Mouse (Mus musculus): ENCODE data around the gene Focad. TPM values are rescaled to one million over a fixed set of nuclear protein-coding genes. Genes with fewer than 3 reads are reported as not detected.
A peak's percentile ranks its signal among the peaks of the same experiment; 100 is the strongest.

The Focad gene
- total RNA-seq, 2 experiments from 2014 or later = 11.1 to 21.3 TPM

- peak; percentile 57 for ATAC-seq (replicated peaks; ENCODE audit: poor library complexity)
Observed at GRCm38 (mm10) chr4:88390036-88390435, 295.6 kb downstream of the Focad start.

- ATAC-seq (replicated peaks; ENCODE audit: poor library complexity) = peak; percentile 64
Observed at GRCm38 (mm10) chr4:88390596-88390995, 296.2 kb downstream of the Focad start.

GRCm38 (mm10) chr4:88395717-88396116 is 301.3 kb downstream of the Focad start:
- ATAC-seq (replicated peaks; ENCODE audit: poor library complexity) = peak; percentile 92

- ATAC-seq (replicated peaks; ENCODE audit: poor library complexity) = no peak
Observed at GRCm38 (mm10) chr4:88396995-88397521, 302.6 kb downstream of the Focad start.

GRCm38 (mm10) chr4:88400302-88400991 is 306.0 kb downstream of the Focad start:
- ATAC-seq (replicated peaks; ENCODE audit: poor library complexity) = no peak

- ATAC-seq (replicated peaks; ENCODE audit: poor library complexity) = no peak
Observed at GRCm38 (mm10) chr4:88400992-88401313, 306.5 kb downstream of the Focad start.

- ATAC-seq (replicated peaks; ENCODE audit: poor library complexity) = no peak
Observed at GRCm38 (mm10) chr4:88402884-88403283, 308.5 kb downstream of the Focad start.

GRCm38 (mm10) chr4:88406887-88407696 is 312.7 kb downstream of the Focad start:
- peak; percentile 99 for ATAC-seq (replicated peaks; ENCODE audit: poor library complexity)

- ATAC-seq (replicated peaks; ENCODE audit: poor library complexity) = no peak
Observed at GRCm38 (mm10) chr4:88409279-88409678, 314.9 kb downstream of the Focad start.

- ATAC-seq (replicated peaks; ENCODE audit: poor library complexity) = no peak
Observed at GRCm38 (mm10) chr4:88412331-88412730, 317.9 kb downstream of the Focad start.

- peak; percentile 73 for ATAC-seq (replicated peaks; ENCODE audit: poor library complexity)
Observed at GRCm38 (mm10) chr4:88415017-88415416, 320.6 kb downstream of the Focad start.

GRCm38 (mm10) chr4:88419378-88419777 is 324.9 kb downstream of the Focad start:
- ATAC-seq (replicated peaks; ENCODE audit: poor library complexity) = peak; percentile 73

- ATAC-seq (replicated peaks; ENCODE audit: poor library complexity) = no peak
Observed at GRCm38 (mm10) chr4:88424563-88424962, 330.1 kb downstream of the Focad start.

GRCm38 (mm10) chr4:88427630-88428239 is 333.3 kb downstream of the Focad start:
- no peak for ATAC-seq (replicated peaks; ENCODE audit: poor library complexity)

GRCm38 (mm10) chr4:88432412-88433024 is 338.1 kb downstream of the Focad start:
- peak; percentile 87 for ATAC-seq (replicated peaks; ENCODE audit: poor library complexity)

GRCm38 (mm10) chr4:88436593-88437165 is 342.2 kb downstream of the Focad start:
- ATAC-seq (replicated peaks; ENCODE audit: poor library complexity) = no peak

- no peak for ATAC-seq (replicated peaks; ENCODE audit: poor library complexity)
Observed at GRCm38 (mm10) chr4:88437166-88437565, 342.7 kb downstream of the Focad start.

GRCm38 (mm10) chr4:88437917-88438316 is 343.5 kb downstream of the Focad start:
- 0 out of 2 replicates have a peak, but pooled peaks have one; percentile 13 for ATAC-seq (replicated peaks; ENCODE audit: poor library complexity)

GRCm38 (mm10) chr4:88438326-88438989 is 344.0 kb downstream of the Focad start, which contains the start of gene Hacd4:
Gene Hacd4, minus strand, starts transcription at chr4:88438928.
- ATAC-seq (replicated peaks; ENCODE audit: poor library complexity) = peak; percentile 49

- ATAC-seq (replicated peaks; ENCODE audit: poor library complexity) = no peak
Observed at GRCm38 (mm10) chr4:88438990-88439329, 344.5 kb downstream of the Focad start.

Measured in megakaryocyte progenitor cell, adult 5-6 weeks (primary cell).